Mouse (Mus musculus): ENCODE data around the gene Gm20518.

DNA sequence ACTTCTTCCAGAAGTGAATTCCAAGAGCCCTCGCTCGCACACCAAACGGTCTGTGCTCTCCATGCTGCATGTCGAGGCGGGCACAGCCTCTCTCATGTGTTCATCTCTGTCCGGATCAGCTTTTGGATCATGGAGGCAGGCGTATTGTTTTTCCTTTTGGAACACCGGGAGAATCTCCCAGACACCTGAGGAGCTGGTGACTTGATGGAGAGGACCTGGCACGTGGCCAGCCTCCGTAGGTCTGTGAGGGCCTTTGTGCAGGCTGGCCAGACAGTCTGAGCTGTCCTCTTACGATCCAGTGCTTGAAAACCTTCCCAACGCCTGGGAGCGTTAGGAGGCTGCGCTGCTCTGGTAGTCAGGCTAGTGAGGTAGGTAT, 30.7 kb upstream of the Gm20518 start:
- TF ChIP-seq POLR2A (IDR thresholded peaks at IDR 0.05; ENCODE audit: extremely low read depth, insufficient read depth, low read length) (no peak), CTCF (IDR thresholded peaks at IDR 0.05; ENCODE audit: low read depth, low read length) (no peak)
